Mouse (Mus musculus) spleen, adult 10 weeks (tissue): ENCODE results near the gene Fgd1. TPM values are rescaled to one million over a fixed set of nuclear protein-coding genes. Genes with fewer than 3 reads are reported as not detected.

Experiments used
- polyA plus RNA-seq: library from polyadenylated mRNA; stranded (reverse); fragments of 350-450 nt; fragmentation: Illumina TruSeq; extraction: RNeasy Lipid Tissue Mini Kit (QIAGEN cat#74804); gene quantifications from one replicate; pipeline ENCODE4 v1.2.3, GENCODE M21; 2015; ENCODE audit warnings: low replicate concordance; ENCODE audit not compliant: insufficient read depth

The Fgd1 gene
- 1.6 TPM for polyA plus RNA-seq

GRCm38 (mm10) chrX:151045850-151046249, at the start of gene Fgd1:
Fgd1 (plus strand) TSS chrX:151046150.

DNA sequence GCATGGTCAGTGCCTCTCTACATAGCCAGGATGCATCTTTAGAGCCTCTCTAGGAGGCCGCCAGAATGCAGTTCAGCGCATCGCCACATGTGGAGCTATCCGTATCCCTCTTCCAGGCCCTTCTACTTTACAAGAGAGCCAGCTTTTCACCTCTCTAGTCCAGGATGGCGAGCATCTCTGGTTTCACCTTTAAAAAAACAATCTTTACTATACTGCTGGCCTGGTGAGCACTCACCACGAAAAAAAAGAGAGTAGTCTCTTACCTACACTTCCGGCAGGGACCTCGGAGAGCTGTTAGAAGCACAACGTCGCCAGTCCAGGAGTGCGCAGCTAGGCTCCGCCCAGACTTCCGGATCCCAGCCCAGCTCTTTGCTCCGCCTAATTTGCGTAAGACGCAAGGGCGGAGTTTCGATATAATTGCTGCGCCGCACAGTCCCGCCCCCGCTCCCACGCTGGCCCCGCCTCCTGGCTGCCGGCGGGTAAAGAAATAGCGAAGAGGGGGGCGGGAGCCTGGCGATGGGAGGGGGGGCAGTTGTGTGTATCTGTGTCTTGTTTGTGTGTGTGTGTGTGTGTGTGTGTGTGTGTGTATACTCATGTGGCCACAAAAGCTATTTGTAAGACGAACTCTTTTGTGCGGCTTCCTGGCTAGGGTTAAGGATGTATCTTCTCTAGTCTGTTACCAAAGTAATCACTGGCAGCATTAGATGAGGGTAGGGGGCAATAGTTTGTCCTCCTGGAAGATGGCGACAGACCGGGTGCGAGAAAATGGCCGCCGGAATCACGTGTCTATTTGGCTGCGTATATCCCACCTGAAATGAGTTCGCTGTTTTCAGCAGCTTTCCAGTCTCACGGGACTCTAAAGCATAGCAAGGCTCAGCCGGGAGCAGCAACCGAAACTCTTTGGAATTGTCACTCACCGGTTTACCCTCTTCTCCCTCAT, 28.7 kb upstream of the Fgd1 start, which contains the start of gene Gnl3l:
Gene Gnl3l (minus strand): TSS at position 385 of the 940 bp plus-strand sequence.

GRCm38 (mm10) chrX:151096171-151097058, 50.5 kb downstream of the Fgd1 start, which contains the start of gene Tsr2:
Tsr2 (minus strand) TSS chrX:151096543.

Other genes starting within 250 kb of the Fgd1 start
- 7.6 TPM for gene Maged2, start 231.8 kb upstream of the Fgd1 start, polyA plus RNA-seq
- 32.8 TPM for gene Gnl3l, start 28.8 kb upstream of the Fgd1 start, polyA plus RNA-seq
- 32.9 TPM for gene Tsr2, start 50.4 kb downstream of the Fgd1 start, polyA plus RNA-seq
- 0.23 TPM for gene Wnk3, start 151.9 kb downstream of the Fgd1 start, polyA plus RNA-seq